Mouse (Mus musculus) CH12.LX (cell line): ENCODE data around the gene Sos2. TPM values are rescaled to one million over a fixed set of nuclear protein-coding genes. Genes with fewer than 3 reads are reported as not detected.

Experiments used
- DNase-seq: peaks from one replicate; pipeline ENCODE4 v3.0.0-alpha.2; 2013; ENCODE audit errors: extremely low read depth
- H3K27ac ChIP-seq: 2 replicates; pipeline ENCODE4 v1.5.1; 2012; ENCODE audit warnings: low read depth, mild to moderate bottlenecking, control low read depth, moderate library complexity; ENCODE audit not compliant: insufficient read depth
- H3K27me3 ChIP-seq: replicated peaks from 2 replicates; pipeline ENCODE3; 2012; ENCODE audit warnings: inconsistent platforms
- H3K36me3 ChIP-seq, 2 experiments: replicated peaks in 1 of 2; 2 replicates each; pipeline versions ENCODE3 to v1.6.1; 2012; ENCODE audit warnings: inconsistent platforms in 1 of 2, low read length in 1 of 2, mild to moderate bottlenecking in 1 of 2, mixed read lengths in 1 of 2, moderate library complexity in 1 of 2; ENCODE audit not compliant: control insufficient read depth in 1 of 2, insufficient read depth in 1 of 2
- H3K4me1 ChIP-seq, 2 experiments: 2 replicates each; pipeline ENCODE4 v1.6.1; 2012; ENCODE audit warnings: inconsistent platforms in 1 of 2, moderate library complexity in 1 of 2; ENCODE audit not compliant: insufficient read depth in 2 of 2, control insufficient read depth in 1 of 2
- H3K4me2 ChIP-seq: 2 replicates; pipeline ENCODE4 v1.6.1; 2012; ENCODE audit warnings: low read depth, mild to moderate bottlenecking, control low read depth; ENCODE audit not compliant: poor library complexity, insufficient read depth, severe bottlenecking
- H3K4me3 ChIP-seq, 3 experiments: fragments of 150-350 bp in 1 of 3; sonication (generic) in 1 of 3; replicated peaks in 1 of 3; 2 replicates each; pipeline versions ENCODE3 to v1.5.1; 2011 to 2012; ENCODE audit warnings: low read depth in 2 of 3, low read length in 2 of 3, mild to moderate bottlenecking in 2 of 3, moderate library complexity in 2 of 3, control low read depth in 1 of 3, improper control_type of control experiment in 1 of 3, inconsistent platforms in 1 of 3, mixed read lengths in 1 of 3; ENCODE audit not compliant: poor library complexity in 1 of 3
- H3K79me2 ChIP-seq: replicated peaks from 2 replicates; pipeline ENCODE4 v1.6.1; 2012; ENCODE audit warnings: mild to moderate bottlenecking, moderate library complexity; ENCODE audit not compliant: control insufficient read depth, poor library complexity, insufficient read depth, severe bottlenecking; ENCODE audit errors: extremely low read depth
- H3K9ac ChIP-seq: 2 replicates; pipeline ENCODE4 v1.6.1; 2012; ENCODE audit warnings: low read depth, mild to moderate bottlenecking, control low read depth, moderate library complexity; ENCODE audit not compliant: insufficient read depth
- H3K9me3 ChIP-seq: replicated peaks from 2 replicates; pipeline ENCODE3; 2012; ENCODE audit warnings: low read length, inconsistent platforms, mixed read lengths
- CTCF ChIP-seq, 2 experiments: IDR thresholded peaks in 1 of 2; conservative IDR thresholded peaks in 1 of 2; 2 replicates each; pipeline ENCODE4 v1.5.1; 2011 to 2012; ENCODE audit warnings: low read depth in 2 of 2, low read length in 2 of 2, improper control_type of control experiment in 1 of 2, inconsistent platforms in 1 of 2, mild to moderate bottlenecking in 1 of 2, moderate library complexity in 1 of 2
- E2F4 ChIP-seq: IDR thresholded peaks from 2 replicates; pipeline ENCODE4 v1.6.1; 2011; ENCODE audit warnings: low read depth, low read length, improper control_type of control experiment; ENCODE audit not compliant: insufficient replicate concordance
- ELF1 ChIP-seq: IDR thresholded peaks from 2 replicates; pipeline ENCODE4 v1.6.1; 2014; ENCODE audit warnings: low read depth, mild to moderate bottlenecking, inconsistent platforms, low read length, improper control_type of control experiment
- ETS1 ChIP-seq: conservative IDR thresholded peaks from 2 replicates; pipeline ENCODE4 v1.6.1; 2012; ENCODE audit warnings: low read depth, mild to moderate bottlenecking, inconsistent platforms, low read length, improper control_type of control experiment, moderate library complexity
- IRF4 ChIP-seq: IDR thresholded peaks from 2 replicates; pipeline ENCODE4 v1.6.1; 2014; ENCODE audit warnings: low read depth, mild to moderate bottlenecking, inconsistent platforms, low read length, improper control_type of control experiment
- JUN ChIP-seq: IDR thresholded peaks from 2 replicates; pipeline ENCODE4 v1.6.1; 2011; ENCODE audit warnings: low read depth, mild to moderate bottlenecking, low read length, improper control_type of control experiment, moderate library complexity; ENCODE audit not compliant: insufficient read depth
- KAT2A ChIP-seq: IDR thresholded peaks from 2 replicates; pipeline ENCODE4 v1.6.1; 2012; ENCODE audit warnings: low read length, improper control_type of control experiment, inconsistent platforms; ENCODE audit not compliant: insufficient replicate concordance
- MAFK ChIP-seq: IDR thresholded peaks from 2 replicates; pipeline ENCODE4 v1.6.1; 2011; ENCODE audit warnings: low read length, improper control_type of control experiment; ENCODE audit not compliant: insufficient replicate concordance
- MXI1 ChIP-seq: IDR thresholded peaks from 2 replicates; pipeline ENCODE4 v1.6.1; 2011; ENCODE audit warnings: mild to moderate bottlenecking, low read depth, low read length, improper control_type of control experiment
- MYC ChIP-seq: IDR thresholded peaks from 2 replicates; pipeline ENCODE4 v1.6.1; 2011; ENCODE audit warnings: low read depth, mild to moderate bottlenecking, improper control_type of control experiment, low read length
- NRF1 ChIP-seq: IDR thresholded peaks from 2 replicates; pipeline ENCODE4 v1.6.1; 2014; ENCODE audit warnings: low read depth, mild to moderate bottlenecking, inconsistent platforms, low read length, improper control_type of control experiment, moderate library complexity
- POLR2A ChIP-seq: IDR thresholded peaks from 2 replicates; pipeline ENCODE4 v1.6.1; 2011; ENCODE audit warnings: low read depth, mild to moderate bottlenecking, improper control_type of control experiment, low read length
- RCOR1 ChIP-seq: conservative IDR thresholded peaks from 2 replicates; pipeline ENCODE4 v1.6.1; 2012; ENCODE audit warnings: low read depth, mild to moderate bottlenecking, inconsistent platforms, low read length, improper control_type of control experiment
- SMC3 ChIP-seq: IDR thresholded peaks from 2 replicates; pipeline ENCODE4 v1.6.1; 2011; ENCODE audit warnings: low read depth, low read length, improper control_type of control experiment
- USF2 ChIP-seq: conservative IDR thresholded peaks from 2 replicates; pipeline ENCODE4 v1.6.1; 2011; ENCODE audit warnings: low read depth, low read length, improper control_type of control experiment
- ZC3H11A ChIP-seq: IDR thresholded peaks from 2 replicates; pipeline ENCODE4 v1.6.1; 2012; ENCODE audit warnings: low read depth, mild to moderate bottlenecking, inconsistent platforms, low read length, improper control_type of control experiment
- ZKSCAN1 ChIP-seq: IDR thresholded peaks from 2 replicates; pipeline ENCODE4 v1.6.1; 2012; ENCODE audit warnings: low read depth, inconsistent platforms, low read length, improper control_type of control experiment, borderline replicate concordance
- dilution Hi-C: fragments of 300-500 bp; cut with MboI; formaldehyde crosslinking; loops from 2 replicates; pipeline ENCODE4 v1.14.3; 2020; ENCODE audit warnings: low sequenced_read_pairs; ENCODE audit not compliant: extremely low pct_unique_long_range_greater_than_20kb, extremely low pct_ligation_motif_present
- in situ Hi-C: fragments of 300-500 bp; cut with MboI; formaldehyde crosslinking; loops from 3 replicates; pipeline ENCODE4 v1.14.3; 2019; ENCODE audit warnings: low sequenced_read_pairs, low pct_ligation_motif_present, low pct_unique_long_range_greater_than_20kb, mixed read lengths
- polyA plus RNA-seq: library from polyadenylated mRNA; unstranded; fragments of >175 nt; gene quantifications from 2 replicates; pipeline ENCODE4 v1.2.1, GENCODE M21; 2012; ENCODE audit warnings: low read depth; ENCODE audit not compliant: insufficient read length
- total RNA-seq, 2 experiments: library from RNA; depleted of rRNA; stranded (reverse); fragments of 300-350 nt in 1 of 2; fragments of >200 nt in 1 of 2; gene quantifications; 2 replicates each; pipeline ENCODE4 v1.2.3; 2012 to 2014

Sos2 gene
- total and polyA plus RNA-seq, 3 experiments = 7.9 to 10.3 (median 9.6) TPM

- in situ Hi-C loops = loop anchor here (10.0 to 25.0 kb wide), 3 partner anchors 106 to 478 kb away; partner anchors contain the start of genes Gm49384, Nemf and Vcpkmt
- Histone ChIP-seq H3K4me3 (no peak overlapping the region), H3K9me3 (no peaks in the 10 kb centered on the region), H3K27me3 (no peaks in the 10 kb centered on the region), H3K36me3 (peaks cover 4 to 24% of the 10 kb centered on the region in 2 experiments), H3K4me1 (no peaks in the 10 kb centered on the region), H3K4me2 (no peak overlapping the region), H3K27ac (no peak overlapping the region), H3K79me2 (no peaks in the 10 kb centered on the region), H3K9ac (no peak overlapping the region)
- TF ChIP-seq CTCF (conservative IDR thresholded peaks at IDR 0.05 in 1 of 2, IDR thresholded peaks at IDR 0.05 in 1 of 2; ENCODE audit: low read depth in 2 of 2, low read length in 2 of 2) = no peak
- no peak for TF ChIP-seq ZC3H11A
- TF ChIP-seq MXI1 = no peak
- no peak for TF ChIP-seq ETS1
- no peak for TF ChIP-seq JUN
- no peak for TF ChIP-seq MAFK
- no peak for TF ChIP-seq MYC
- TF ChIP-seq USF2 = no peak
- TF ChIP-seq IRF4 = no peak
- no peak for TF ChIP-seq NRF1
- TF ChIP-seq E2F4 = no peak
- no peak for TF ChIP-seq SMC3
- no peak for TF ChIP-seq RCOR1
- dilution Hi-C loops = no loop called here
- DNase-seq = no peak
Observed at GRCm38 (mm10) chr12:69690714-69691113, 9.1 kb upstream of the Sos2 start.

DNA sequence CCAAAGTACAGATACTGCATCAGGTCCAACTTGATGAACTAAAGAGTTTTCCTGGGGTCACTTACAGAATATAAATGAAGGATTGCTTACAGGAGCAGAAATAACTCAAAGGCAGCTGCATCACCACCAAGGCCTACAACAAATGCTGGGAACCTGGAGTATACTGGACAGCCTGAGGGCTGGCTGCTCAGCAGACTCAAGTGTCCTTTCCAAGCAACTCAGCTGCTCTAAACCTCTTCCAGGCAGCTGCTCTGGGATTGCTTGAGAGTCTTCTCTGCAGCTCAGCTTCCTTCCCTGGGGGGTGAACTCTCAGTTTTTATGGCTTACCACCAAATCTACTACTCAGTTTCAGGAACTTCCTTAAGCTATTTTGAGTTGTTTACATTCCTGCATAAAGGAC lies 7.4 kb upstream of the Sos2 start:
- H3K9ac ChIP-seq = no peak overlapping the region
- no peaks in the 10 kb centered on the region for H3K4me1 ChIP-seq
- H3K36me3 ChIP-seq = peaks cover 2 to 13% of the 10 kb centered on the region in 2 experiments
- no peaks in the 10 kb centered on the region for H3K79me2 ChIP-seq
- H3K4me3 ChIP-seq = no peak overlapping the region
- H3K27me3 ChIP-seq = no peaks in the 10 kb centered on the region
- in situ Hi-C loops (loop anchor here (25.0 kb wide), 1 partner anchor 477 kb away; the partner anchor contains the start of gene Gm49384), dilution Hi-C loops (no loop called here)
- no peak overlapping the region for H3K27ac ChIP-seq
- no peak for DNase-seq
- H3K9me3 ChIP-seq = no peaks in the 10 kb centered on the region
- no peak overlapping the region for H3K4me2 ChIP-seq
- no peak for TF ChIP-seq POLR2A
- no peak for TF ChIP-seq ELF1
- TF ChIP-seq NRF1 = no peak
- no peak for TF ChIP-seq KAT2A
- TF ChIP-seq ZKSCAN1 = no peak
